8 mouse cellular contexts compared by ENCODE assay signal in genomic region chr3:86141366-86141765, GRCm38 (mm10). TPM values are rescaled to one million over a fixed set of nuclear protein-coding genes. Genes with fewer than 3 reads are reported as not detected.
DNase-seq lines count a peak whose midpoint lies in the region; ATAC-seq lines count a peak whose summit lies in the region.

No protein-coding gene starts in this region.

- H3K4me2 ChIP-seq in heart, embryonic 11.5 days: peak overlapping the region; percentile 87
- peak overlapping the region; percentile 67 for H3K4me2 ChIP-seq in heart, embryonic 15.5 days
- H3K4me2 ChIP-seq in liver, embryonic 12.5 days: peak overlapping the region; percentile 90
- H3K4me2 ChIP-seq in stomach, embryonic 15.5 days: peak overlapping the region; percentile 64

- no peaks in the 10 kb centered on the region for H3K9me3 ChIP-seq in heart, embryonic 11.5 days (replicated peaks; ENCODE audit: control insufficient read depth, low read length)
- H3K9me3 ChIP-seq in heart, embryonic 15.5 days (replicated peaks): no peaks in the 10 kb centered on the region
- no peaks in the 10 kb centered on the region for H3K9me3 ChIP-seq in liver, embryonic 12.5 days (replicated peaks)
- no peaks in the 10 kb centered on the region for H3K9me3 ChIP-seq in stomach, embryonic 15.5 days

- intact Hi-C loops in heart, postnatal 25 days (cut with DNase I): no loop called here

- no peak for ATAC-seq in heart, embryonic 11.5 days (replicated peaks; ENCODE audit: insufficient number of reproducible peaks, low FRiP score, low TSS enrichment)
- no peak for ATAC-seq in heart, embryonic 15.5 days (replicated peaks; ENCODE audit: insufficient number of reproducible peaks, insufficient read depth, low FRiP score, low read depth)
- ATAC-seq in liver, embryonic 12.5 days: no peak
- no peak for ATAC-seq in stomach, embryonic 15.5 days (ENCODE audit: insufficient read depth, low FRiP score, low read depth)

- no peak for DNase-seq in heart, postnatal 25 days (ENCODE audit: low spot score)
- peak; percentile 57 for DNase-seq in NIH3T3 (ENCODE audit: low read depth)
- DNase-seq in layer of hippocampus, postnatal 25 days (ENCODE audit: extremely low spot score in 1 of 2, low spot score in 1 of 2): no peak
- no peak for DNase-seq in gastrocnemius, postnatal 4 days (ENCODE audit: low spot score in 2 of 2)

- peaks cover 10% of the 10 kb centered on the region; the same call in 1 of the 2 replicates for H3K4me1 ChIP-seq in heart, embryonic 11.5 days (ENCODE audit: control insufficient read depth, insufficient read depth, low read length)
- H3K4me1 ChIP-seq in heart, embryonic 15.5 days (replicated peaks): peaks cover 16% of the 10 kb centered on the region
- H3K4me1 ChIP-seq in liver, embryonic 12.5 days: peaks cover 61% of the 10 kb centered on the region
- H3K4me1 ChIP-seq in stomach, embryonic 15.5 days: no peaks in the 10 kb centered on the region

- peak overlapping the region; percentile 98 for H3K4me3 ChIP-seq in heart, embryonic 11.5 days (ENCODE audit: low read depth, low read length)
- H3K4me3 ChIP-seq in heart, embryonic 15.5 days: peak overlapping the region; percentile 98
- peak overlapping the region; percentile 98 for H3K4me3 ChIP-seq in liver, embryonic 12.5 days
- peak overlapping the region; percentile 87 for H3K4me3 ChIP-seq in stomach, embryonic 15.5 days (replicated peaks)

- WGBS in heart, embryonic 11.5 days (ENCODE audit: insufficient replicate concordance): 15% methylated on average over 7 of the region's 7 CpGs
- WGBS in heart, embryonic 15.5 days: 7% methylated on average over 7 of the region's 7 CpGs
- 4% methylated on average over 7 of the region's 7 CpGs for WGBS in liver, embryonic 12.5 days (ENCODE audit: insufficient replicate concordance)
- WGBS in stomach, embryonic 15.5 days: 7% methylated on average over 7 of the region's 7 CpGs

- peak overlapping the region; percentile 85 for H3K27ac ChIP-seq in heart, embryonic 11.5 days (ENCODE audit: low read depth, low read length)
- H3K27ac ChIP-seq in heart, embryonic 15.5 days: peak overlapping the region; percentile 86; the same call in 1 of the 2 replicates
- H3K27ac ChIP-seq in liver, embryonic 12.5 days: peak overlapping the region; percentile 90
- H3K27ac ChIP-seq in stomach, embryonic 15.5 days: peak overlapping the region; percentile 87

- H3K9ac ChIP-seq in heart, embryonic 11.5 days (ENCODE audit: low read depth, low read length): peak overlapping the region; percentile 100
- H3K9ac ChIP-seq in heart, embryonic 15.5 days: peak overlapping the region; percentile 98
- H3K9ac ChIP-seq in liver, embryonic 12.5 days: peak overlapping the region; percentile 98
- peak overlapping the region; percentile 97 for H3K9ac ChIP-seq in stomach, embryonic 15.5 days

- no peaks in the 10 kb centered on the region for H3K27me3 ChIP-seq in heart, embryonic 11.5 days (ENCODE audit: control insufficient read depth, insufficient read depth, low read length)
- no peaks in the 10 kb centered on the region for H3K27me3 ChIP-seq in heart, embryonic 15.5 days
- H3K27me3 ChIP-seq in liver, embryonic 12.5 days (replicated peaks): no peaks in the 10 kb centered on the region
- no peaks in the 10 kb centered on the region for H3K27me3 ChIP-seq in stomach, embryonic 15.5 days (replicated peaks)

- peaks cover 21% of the 10 kb centered on the region for H3K36me3 ChIP-seq in heart, embryonic 11.5 days (ENCODE audit: control insufficient read depth, insufficient read depth, low read length)
- H3K36me3 ChIP-seq in heart, embryonic 15.5 days: peaks cover 44% of the 10 kb centered on the region
- peaks cover 55% of the 10 kb centered on the region for H3K36me3 ChIP-seq in liver, embryonic 12.5 days
- peaks cover 26% of the 10 kb centered on the region for H3K36me3 ChIP-seq in stomach, embryonic 15.5 days

RNA-seq across cellular contexts. Expression of gene Rps3a1, which starts 1.1 kb away (rescaled TPM):
- polyA plus RNA-seq in heart, embryonic 11.5 days (2014; fragmentation: Nextera tagmentation; extraction: Ambion mirVana): 950 and 968 TPM in 2 replicates
- 100 to 1,000 TPM; 442 to 500 TPM for total RNA-seq in heart, postnatal 25 days (2021)
- polyA plus RNA-seq in heart, embryonic 15.5 days (2015; fragmentation: Nextera tagmentation; extraction: Ambion mirVana): 668 and 746 TPM in 2 replicates
- polyA plus RNA-seq in liver, embryonic 12.5 days (2016; fragmentation: Nextera tagmentation; extraction: Ambion mirVana): 1,175 and 1,195 TPM in 2 replicates
- polyA plus RNA-seq in stomach, embryonic 15.5 days (2015; fragmentation: Nextera tagmentation; extraction: Ambion mirVana): 1,309 and 1,341 TPM in 2 replicates
- 100 to 1,000 TPM; 358 to 428 TPM for total RNA-seq in layer of hippocampus, postnatal 25 days (2021)
- total RNA-seq in gastrocnemius, postnatal 4 days (2021): 100 to 1,000 TPM; 908 to 959 TPM
